Mouse (Mus musculus) forebrain, postnatal 0 days (tissue): ENCODE measurements around the gene Chrna1. TPM values are rescaled to one million over a fixed set of nuclear protein-coding genes. Genes with fewer than 3 reads are reported as not detected.

ENCODE experiments used
- ATAC-seq: fragments of 200-750 bp; cut with Nextera tagmentation; 2 replicates; pipeline ENCODE4 v1.8.0; 2017; ENCODE audit warnings: mild to moderate bottlenecking, moderate library complexity
- DNase-seq: peaks from one replicate; pipeline ENCODE4 v3.0.0-alpha.2; 2015
- H3K27ac ChIP-seq: fragments of 300-500 bp; sonication (generic); 2 replicates; pipeline ENCODE4 v1.5.1; 2014; ENCODE audit warnings: low read depth, mild to moderate bottlenecking, antibody characterized with exemption, low read length, moderate library complexity, mixed read lengths
- H3K27me3 ChIP-seq: fragments of 300-500 bp; sonication (generic); 2 replicates; pipeline ENCODE4 v1.6.1; 2014; ENCODE audit warnings: mild to moderate bottlenecking, low read length, mixed read lengths; ENCODE audit not compliant: insufficient read depth
- H3K36me3 ChIP-seq: fragments of 300-500 bp; sonication (generic); 2 replicates; pipeline ENCODE4 v1.6.1; 2014; ENCODE audit warnings: mild to moderate bottlenecking, moderate library complexity; ENCODE audit not compliant: insufficient read depth
- H3K4me1 ChIP-seq: fragments of 300-500 bp; sonication (generic); 2 replicates; pipeline ENCODE4 v1.6.1; 2014; ENCODE audit warnings: antibody characterized with exemption; ENCODE audit not compliant: insufficient read depth
- H3K4me2 ChIP-seq: fragments of 300-500 bp; sonication (generic); 2 replicates; pipeline ENCODE4 v1.6.1; 2014; ENCODE audit warnings: low read depth, mild to moderate bottlenecking, moderate library complexity
- H3K4me3 ChIP-seq: fragments of 300-500 bp; sonication (generic); 2 replicates; pipeline ENCODE4 v1.5.1; 2014; ENCODE audit warnings: low read depth, low read length, mixed read lengths
- H3K9ac ChIP-seq: fragments of 300-500 bp; sonication (generic); 2 replicates; pipeline ENCODE4 v1.6.1; 2014; ENCODE audit warnings: mild to moderate bottlenecking
- H3K9me3 ChIP-seq: fragments of 300-500 bp; sonication (generic); 2 replicates; pipeline ENCODE4 v1.6.1; 2016; ENCODE audit warnings: low read length
- CTCF ChIP-seq: sonication (generic); IDR thresholded peaks from 2 replicates; pipeline ENCODE4 v1.5.1; 2016; ENCODE audit warnings: antibody characterized with exemption, control low read depth, low read depth
- WGBS: fragments of 180-500 bp; shearing (Covaris S2); extraction: QIAGEN DNeasy Blood & Tissue Kit; methylation state at CpG from one replicate; pipeline ENCODE4 v1.1.7; 2014; 5-methylcytosine and 5-hydroxymethylcytosine counted together
- polyA plus RNA-seq: library from polyadenylated mRNA; unstranded; fragments of >200 nt; fragmentation: Nextera tagmentation; extraction: Ambion mirVana; gene quantifications from 2 replicates; pipeline ENCODE4 v1.2.1, GENCODE M21; 2015
- total RNA-seq: library from RNA; depleted of rRNA; stranded (reverse); fragments of >200 nt; gene quantifications from 2 replicates; pipeline ENCODE4 v1.2.3, GENCODE M21; 2014; rRNA removed

The Chrna1 gene
- total and polyA plus RNA-seq, 2 experiments from 2014 or later: 0.05 to 0.17 TPM

- 83% methylated on average over 9 of the region's 9 CpGs for WGBS
These were observed 53.4 kb downstream of the Chrna1 start for GRCm38 (mm10) chr2:73526691-73527090.

DNA sequence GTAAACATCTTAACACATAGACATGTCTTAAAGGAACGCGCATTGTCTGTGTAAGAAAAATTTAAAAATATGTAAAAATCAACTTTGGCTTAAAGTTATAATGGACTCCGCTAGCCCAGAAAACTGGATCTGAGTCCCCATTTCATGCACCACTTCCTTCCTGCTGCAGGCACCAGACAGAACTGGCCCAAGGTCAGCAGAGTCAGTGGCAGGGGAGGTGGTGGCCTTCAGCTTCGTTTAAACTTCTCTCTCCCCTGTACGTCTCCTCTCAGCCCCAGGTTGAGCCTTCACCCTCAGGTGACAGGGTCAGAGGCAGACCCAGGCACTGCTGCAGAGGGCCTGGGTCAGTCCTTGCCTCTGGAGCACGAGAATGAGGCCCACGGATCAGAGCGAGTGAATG lies 57.2 kb downstream of the Chrna1 start:
- DNase-seq (no peak), ATAC-seq (no peak)
- no peak overlapping the region for H3K9ac ChIP-seq
- no peak overlapping the region for H3K4me2 ChIP-seq
- peaks cover 9% of the 10 kb centered on the region; the same call in 1 of the 2 replicates for H3K27me3 ChIP-seq
- no peaks in the 10 kb centered on the region for H3K9me3 ChIP-seq
- TF ChIP-seq CTCF: no peak
- H3K4me3 ChIP-seq: no peak overlapping the region
- WGBS: 80% methylated on average over 8 of the region's 8 CpGs
- no peaks in the 10 kb centered on the region for H3K4me1 ChIP-seq
- H3K36me3 ChIP-seq: no peaks in the 10 kb centered on the region
- no peak overlapping the region for H3K27ac ChIP-seq

More at GRCm38 (mm10) chr2:73526691-73527090, 53.4 kb downstream of the Chrna1 start:
- H3K4me2 ChIP-seq: no peak overlapping the region
- no peak for DNase-seq
- no peak overlapping the region for H3K9ac ChIP-seq
- peaks cover 9% of the 10 kb centered on the region for H3K27me3 ChIP-seq
- no peak for ATAC-seq
- TF ChIP-seq CTCF: no peak
- no peaks in the 10 kb centered on the region for H3K36me3 ChIP-seq
- H3K9me3 ChIP-seq: no peaks in the 10 kb centered on the region
- no peak overlapping the region for H3K27ac ChIP-seq
- no peak overlapping the region for H3K4me3 ChIP-seq
- 0 out of 2 replicates have a peak, but pooled peaks cover 7% of the 10 kb centered on the region for H3K4me1 ChIP-seq

- Histone ChIP-seq H3K36me3 (no peaks in the 10 kb centered on the region), H3K4me2 (no peak overlapping the region), H3K9me3 (no peaks in the 10 kb centered on the region), H3K4me1 (no peaks in the 10 kb centered on the region), H3K27me3 (peaks cover 4% of the 10 kb centered on the region; the same call in 1 of the 2 replicates), H3K27ac (no peak overlapping the region), H3K9ac (no peak overlapping the region), H3K4me3 (no peak overlapping the region)
- 50% methylated on average over 6 of the region's 6 CpGs for WGBS
- ATAC-seq (no peak), DNase-seq (no peak)
- no peak for TF ChIP-seq CTCF
These were observed 57.8 kb downstream of the Chrna1 start for GRCm38 (mm10) chr2:73522336-73522735.

DNA sequence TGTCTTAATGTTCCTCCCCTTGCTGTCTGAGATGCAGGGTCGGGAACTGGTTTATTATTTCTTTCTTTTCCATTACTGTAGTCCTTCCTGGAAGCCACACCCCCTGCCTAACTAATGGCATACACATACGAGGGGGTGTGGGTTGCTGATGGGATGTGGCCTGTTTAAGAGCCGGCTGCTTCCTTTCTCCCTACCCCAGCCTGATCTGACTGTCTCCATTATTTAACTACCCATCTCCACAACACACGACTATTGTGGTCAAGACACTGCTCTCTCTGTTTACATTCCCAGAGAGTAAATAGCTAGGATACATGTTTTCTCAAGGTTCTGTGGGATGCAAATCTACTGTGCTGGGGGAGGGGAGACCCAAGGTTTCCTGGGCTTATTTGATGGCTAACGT lies 58.4 kb downstream of the Chrna1 start:
- DNase-seq (no peak), ATAC-seq (peak; percentile 54)
- Histone ChIP-seq H3K4me1 (no peaks in the 10 kb centered on the region), H3K9me3 (no peaks in the 10 kb centered on the region), H3K4me3 (no peak overlapping the region), H3K27ac (no peak overlapping the region), H3K36me3 (no peaks in the 10 kb centered on the region), H3K9ac (no peak overlapping the region), H3K4me2 (no peak overlapping the region), H3K27me3 (no peaks in the 10 kb centered on the region)
- 34% methylated on average over 5 of the region's 5 CpGs for WGBS
- TF ChIP-seq CTCF: no peak

- Histone ChIP-seq H3K27ac (no peak overlapping the region), H3K4me1 (no peaks in the 10 kb centered on the region), H3K4me3 (no peak overlapping the region), H3K9me3 (no peaks in the 10 kb centered on the region), H3K4me2 (no peak overlapping the region), H3K36me3 (no peaks in the 10 kb centered on the region), H3K9ac (no peak overlapping the region), H3K27me3 (no peaks in the 10 kb centered on the region)
- no peak for TF ChIP-seq CTCF
- no peak for ATAC-seq
- 87% methylated on average over 5 of the region's 5 CpGs for WGBS
- DNase-seq: no peak
These were observed 61.2 kb downstream of the Chrna1 start for GRCm38 (mm10) chr2:73518966-73519365.

- Histone ChIP-seq H3K27me3 (no peaks in the 10 kb centered on the region), H3K27ac (no peak overlapping the region), H3K9me3 (no peaks in the 10 kb centered on the region), H3K9ac (no peak overlapping the region), H3K4me1 (no peaks in the 10 kb centered on the region), H3K4me2 (no peak overlapping the region), H3K36me3 (no peaks in the 10 kb centered on the region), H3K4me3 (no peak overlapping the region)
- DNase-seq: no peak
- WGBS: 95% methylated on average over 2 of the region's 2 CpGs
- no peak for TF ChIP-seq CTCF
- ATAC-seq: no peak
These were observed 61.8 kb downstream of the Chrna1 start for GRCm38 (mm10) chr2:73518311-73518710.

DNA sequence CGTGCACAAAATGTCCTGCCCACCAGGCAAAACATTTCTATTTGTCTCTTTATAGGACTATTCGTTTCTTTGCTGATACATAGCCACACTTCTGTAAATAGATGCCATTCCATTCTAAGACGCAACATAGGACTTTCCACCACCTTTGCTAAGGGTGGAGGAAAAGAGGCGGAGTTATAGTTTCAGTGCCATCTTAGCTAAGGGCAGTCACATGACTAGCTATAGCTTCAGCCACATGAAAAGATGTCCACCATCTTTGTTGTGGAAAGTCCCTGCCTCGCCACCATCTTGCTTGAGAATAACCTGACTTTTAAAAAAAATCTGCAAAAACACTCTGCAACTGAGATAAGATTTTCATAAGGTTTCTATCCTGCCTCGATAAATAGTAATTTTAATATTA lies 66.0 kb downstream of the Chrna1 start:
- no peak overlapping the region for H3K27ac ChIP-seq
- DNase-seq (no peak), ATAC-seq (no peak)
- H3K27me3 ChIP-seq: no peaks in the 10 kb centered on the region
- no peak overlapping the region for H3K4me2 ChIP-seq
- H3K4me1 ChIP-seq: no peaks in the 10 kb centered on the region
- H3K4me3 ChIP-seq: no peak overlapping the region
- H3K9ac ChIP-seq: no peak overlapping the region
- WGBS: 92% methylated on average over 6 of the region's 6 CpGs
- H3K9me3 ChIP-seq: no peaks in the 10 kb centered on the region
- TF ChIP-seq CTCF: no peak
- H3K36me3 ChIP-seq: no peaks in the 10 kb centered on the region

Other genes with a start within 250 kb of the Chrna1 start
- 12.5 and 20.0 TPM in 2 replicates for gene Gpr155, start 193.8 kb downstream of the Chrna1 start, total RNA-seq
- 6.2 and 12.5 TPM in 2 replicates for gene Gpr155, start 193.8 kb downstream of the Chrna1 start, polyA plus RNA-seq
- gene Wipf1, start 50.6 kb downstream of the Chrna1 start, total RNA-seq: 1.8 and 2.4 TPM in 2 replicates
- 2.0 and 2.1 TPM in 2 replicates for gene Wipf1, start 50.6 kb downstream of the Chrna1 start, polyA plus RNA-seq
- 136 and 157 TPM in 2 replicates for gene Chn1, start 195.0 kb upstream of the Chrna1 start, total RNA-seq
- gene Chn1, start 195.0 kb upstream of the Chrna1 start, polyA plus RNA-seq: 85.5 and 102 TPM in 2 replicates